Mouse (Mus musculus) right cerebral cortex, postnatal 36 days (tissue): ENCODE measurements around the gene Gm10188.

Experiments used
- DNase-seq, 2 experiments: peaks; one replicate each; pipeline ENCODE4 v3.0.0; 2022; ENCODE audit warnings: low spot score in 2 of 2, mixed read lengths in 1 of 2

Gene Gm10188

GRCm38 (mm10) chr1:132229667-132230066 lies at the start of gene Gm10188:
Gene Gm10188, minus strand, starts transcription at chr1:132229767.
- DNase-seq = no peak

GRCm38 (mm10) chr1:132277124-132277523 lies 47.6 kb upstream of the Gm10188 start:
- DNase-seq = no peak

- DNase-seq = no peak
Observed at GRCm38 (mm10) chr1:132276694-132277093, 47.1 kb upstream of the Gm10188 start.

DNA sequence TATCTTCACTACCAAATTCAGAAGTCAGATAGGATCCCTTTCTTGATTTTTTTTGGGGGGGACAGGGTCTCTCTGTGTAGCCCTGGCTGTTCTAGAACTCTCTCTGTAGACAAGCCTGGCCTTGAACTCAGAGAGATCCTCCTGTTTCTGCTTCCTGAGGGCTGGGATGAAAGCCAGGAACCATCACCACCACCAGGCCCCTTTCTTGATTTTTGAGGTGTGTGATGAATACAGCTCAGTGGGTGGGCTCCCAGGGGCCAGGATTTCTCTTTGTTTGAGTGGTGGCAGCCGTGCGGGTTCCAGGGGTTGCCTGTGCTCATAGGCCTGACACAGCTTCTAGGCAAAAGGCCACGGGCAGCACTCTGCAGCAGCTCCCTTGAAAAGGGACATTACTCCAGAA lies 41.7 kb upstream of the Gm10188 start:
- DNase-seq = no peak

DNA sequence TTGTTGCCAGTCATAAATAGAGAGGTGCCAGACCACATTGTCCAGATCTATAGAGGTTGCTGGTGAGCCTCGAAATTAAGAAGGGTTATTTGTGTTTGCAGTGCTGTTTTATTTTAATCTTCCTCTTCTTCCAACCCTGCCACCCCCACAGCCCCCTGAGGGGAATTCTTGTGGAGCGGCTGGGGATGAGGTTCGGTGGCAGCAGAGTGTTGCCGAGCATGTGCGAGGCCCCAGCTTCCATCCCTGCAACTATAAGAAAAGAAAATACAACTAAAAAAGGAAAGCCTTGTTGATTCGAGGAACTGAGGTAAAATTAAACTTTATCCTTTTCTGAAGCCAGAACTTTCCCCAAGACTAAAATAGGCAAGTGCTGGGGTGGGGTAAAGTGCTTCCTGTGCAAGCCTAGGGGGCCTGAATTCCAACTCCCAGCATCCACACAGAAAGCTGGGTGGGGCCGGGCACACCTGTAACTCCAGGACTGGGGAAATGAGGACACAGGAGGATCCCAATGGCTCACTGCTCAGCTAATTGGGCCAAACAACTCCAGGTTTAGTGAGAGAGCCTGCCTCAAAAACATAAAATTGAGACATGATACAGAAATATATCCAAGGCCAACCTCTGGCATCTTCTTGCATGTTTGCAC lies 39.0 kb upstream of the Gm10188 start:
- no peak for DNase-seq

DNA sequence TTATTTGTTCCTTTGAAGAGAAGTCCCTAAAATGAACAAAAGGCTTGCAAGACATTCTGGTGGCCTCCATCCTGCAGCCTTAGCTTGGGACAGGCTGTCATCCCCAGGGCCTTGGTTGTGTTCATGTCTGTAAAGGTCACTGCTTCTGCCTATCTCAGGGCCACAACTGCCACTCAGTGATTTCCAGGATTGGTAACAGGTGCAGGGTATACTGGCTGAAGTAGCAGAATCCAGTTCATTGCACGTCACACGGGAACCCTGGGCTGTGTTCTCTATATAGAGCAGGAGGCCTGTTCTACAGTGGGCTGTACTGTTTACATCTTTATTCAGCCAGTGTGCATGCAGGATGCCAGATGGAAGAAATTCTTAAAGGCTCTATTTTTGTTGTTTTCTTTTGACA lies 38.4 kb upstream of the Gm10188 start:
- peak in 1 of 2 experiments; percentile 14 for DNase-seq

- DNase-seq = no peak
Observed at GRCm38 (mm10) chr1:132266791-132267557, 37.4 kb upstream of the Gm10188 start.

GRCm38 (mm10) chr1:132265936-132266335 lies 36.4 kb upstream of the Gm10188 start:
- DNase-seq = no peak

GRCm38 (mm10) chr1:132265211-132265859 lies 35.8 kb upstream of the Gm10188 start:
- no peak for DNase-seq

- no peak for DNase-seq
Observed at GRCm38 (mm10) chr1:132264577-132264976, 35.0 kb upstream of the Gm10188 start.

DNA sequence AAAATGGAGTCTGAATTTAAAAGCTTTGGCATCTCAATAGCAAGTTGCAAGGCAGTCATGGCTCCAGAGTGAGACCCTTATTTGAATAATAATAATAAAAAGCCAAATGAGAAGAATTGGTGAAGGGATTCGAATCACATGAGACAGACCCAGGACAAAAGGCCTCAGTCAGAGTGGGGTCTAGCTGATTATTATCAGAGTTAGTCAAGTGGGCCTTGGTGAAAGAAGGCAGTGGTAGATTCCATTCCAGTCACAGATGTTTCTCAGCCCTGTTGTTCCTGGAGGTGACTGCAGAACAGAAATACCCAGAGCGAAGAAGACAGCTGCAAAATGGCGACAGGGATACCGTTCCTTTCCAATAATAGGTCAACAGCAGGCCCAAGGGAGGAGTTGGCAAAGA lies 34.1 kb upstream of the Gm10188 start:
- DNase-seq = no peak

DNA sequence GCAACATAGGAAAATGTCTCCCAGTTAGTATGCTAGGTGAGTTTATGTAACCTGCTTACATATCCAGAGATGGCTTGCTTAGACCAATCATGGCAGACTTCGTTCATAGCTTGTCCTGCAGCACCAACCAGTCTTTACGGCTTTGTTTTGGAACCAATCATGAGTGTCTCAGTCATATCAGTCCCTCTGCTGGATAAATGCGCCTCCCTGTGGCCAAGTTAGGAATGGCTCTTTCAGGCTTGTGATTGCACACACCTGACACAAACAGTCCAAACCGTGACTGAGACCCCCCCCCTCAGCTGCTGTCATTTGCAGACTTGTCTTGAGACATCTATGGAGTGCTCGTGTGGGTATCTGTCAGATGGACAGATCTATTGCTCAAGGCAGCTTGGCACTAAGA lies 31.5 kb upstream of the Gm10188 start:
- no peak for DNase-seq

DNA sequence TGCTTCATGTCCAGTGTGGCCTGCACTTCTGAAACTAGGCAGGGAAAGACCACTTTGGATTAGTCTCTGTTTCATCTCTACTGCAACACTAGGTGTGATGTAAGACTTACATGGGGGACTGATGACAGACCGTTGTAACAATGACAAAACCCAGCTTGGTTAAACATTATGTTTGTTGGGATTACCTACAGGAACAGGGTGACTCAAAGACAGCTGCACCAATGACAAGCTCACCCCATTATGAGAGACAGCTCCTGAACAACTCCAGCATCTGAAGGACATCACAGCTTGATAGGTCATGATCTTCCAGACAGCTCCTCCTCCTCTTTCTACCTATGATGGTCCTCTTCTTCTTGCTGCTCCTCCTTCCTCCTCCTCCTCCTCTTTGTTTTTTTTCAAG lies 30.8 kb upstream of the Gm10188 start:
- no peak for DNase-seq

GRCm38 (mm10) chr1:132254467-132254866 lies 24.9 kb upstream of the Gm10188 start:
- no peak for DNase-seq

GRCm38 (mm10) chr1:132246641-132247040 lies 17.1 kb upstream of the Gm10188 start:
- no peak for DNase-seq

GRCm38 (mm10) chr1:132246137-132246536 lies 16.6 kb upstream of the Gm10188 start:
- no peak for DNase-seq

- no peak for DNase-seq
Observed at GRCm38 (mm10) chr1:132245010-132245409, 15.4 kb upstream of the Gm10188 start.

DNA sequence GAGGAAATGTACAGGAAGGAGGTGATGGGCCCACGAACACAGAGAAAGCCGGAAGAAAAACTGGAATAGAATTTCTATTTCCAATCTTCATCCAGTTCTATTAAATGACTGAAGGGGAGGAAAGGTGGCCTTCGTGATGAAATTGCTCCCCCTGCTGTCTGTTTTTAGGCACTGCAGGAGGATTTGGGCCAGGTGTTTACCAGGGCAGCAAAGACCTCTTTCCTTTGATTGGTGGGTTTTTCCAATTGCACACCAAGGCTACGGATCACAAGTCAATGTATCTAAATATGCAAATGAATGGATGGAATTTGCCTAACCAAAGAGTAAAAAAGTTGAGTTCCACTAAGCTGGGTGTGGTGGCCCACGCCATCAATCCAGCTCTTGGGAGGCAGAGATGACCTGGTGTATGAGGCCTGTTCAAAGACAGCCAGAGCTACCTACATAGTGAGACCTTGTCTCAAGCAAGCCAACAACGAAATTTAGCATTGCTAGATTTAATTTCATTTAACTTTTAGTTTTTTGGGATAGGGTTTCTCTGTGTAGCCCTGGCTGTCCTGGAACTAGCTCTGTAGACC lies 8.1 kb upstream of the Gm10188 start:
- peak; percentile 14 to 32 for DNase-seq

- no peak for DNase-seq
Observed at GRCm38 (mm10) chr1:132234757-132235273, 5.2 kb upstream of the Gm10188 start.

DNA sequence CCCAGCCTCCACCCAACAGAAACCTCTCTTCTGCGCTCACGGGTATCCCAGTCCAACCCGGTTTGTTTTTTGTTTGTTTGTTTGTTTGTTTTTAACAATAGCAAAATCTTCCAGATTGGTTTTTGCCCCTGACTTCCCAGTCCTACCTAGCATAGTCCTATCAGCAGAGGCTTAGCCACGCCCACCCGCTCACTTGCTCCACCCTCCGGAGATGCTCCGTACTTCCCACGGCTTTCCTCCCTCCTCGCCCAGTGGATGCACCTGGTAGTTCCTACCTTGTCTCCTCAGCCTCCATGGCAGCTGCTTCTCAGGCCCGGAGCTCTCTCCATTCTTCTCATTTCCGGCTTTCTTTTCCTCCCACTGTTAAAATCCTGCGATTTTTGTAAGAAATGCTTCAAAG lies 4.0 kb upstream of the Gm10188 start:
- no peak for DNase-seq

DNA sequence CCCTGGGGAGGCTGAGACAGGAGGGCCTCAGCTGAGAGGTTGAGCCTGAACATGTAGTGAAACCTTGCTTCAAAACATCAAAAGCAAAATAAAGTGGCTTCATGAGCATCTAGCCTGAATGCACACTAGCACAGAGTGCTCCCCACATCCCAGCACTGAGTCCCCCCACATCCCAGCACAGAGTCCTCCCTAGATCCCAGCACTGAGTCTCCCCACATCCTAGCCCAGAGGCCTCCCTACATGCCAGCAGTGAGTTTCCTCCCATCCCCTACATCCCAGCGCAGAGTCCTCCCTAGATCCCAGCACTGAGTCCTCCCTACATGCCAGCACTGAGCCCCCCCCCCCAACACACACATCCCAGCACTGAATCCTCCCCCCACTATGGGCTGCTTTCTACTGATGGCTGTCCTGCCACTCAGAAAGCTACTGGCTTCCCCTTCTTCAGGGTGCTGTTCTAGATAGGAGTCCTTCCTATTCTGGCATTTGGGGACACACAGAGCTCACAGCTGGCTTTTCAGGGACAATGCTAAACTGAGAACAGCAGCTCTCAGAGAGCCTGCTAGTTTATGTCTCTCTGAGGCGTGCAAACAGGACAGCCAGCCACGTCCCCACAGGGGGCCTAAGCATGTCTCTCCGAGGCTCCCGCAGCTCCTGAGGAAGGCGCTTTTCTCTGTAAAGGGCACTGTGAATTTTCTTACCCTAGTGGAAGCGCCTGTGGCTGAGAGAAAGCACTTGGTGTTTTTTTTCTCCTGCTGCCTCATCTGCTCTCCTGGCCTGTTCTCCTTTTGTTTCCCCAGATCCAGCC lies 2.1 kb upstream of the Gm10188 start:
- DNase-seq = no peak
